Mouse (Mus musculus) retina, postnatal 7 days (tissue): ENCODE measurements around the gene Crtc2.
A peak's percentile ranks its signal among the peaks of the same experiment; 100 is the strongest.
"Not testable (repeated sequence)": the region's sequence is repeated elsewhere in the genome, so short reads cannot be mapped to it uniquely, and the experiment has no call there.

Experiments
- DNase-seq: peaks from one replicate; pipeline ENCODE4 v3.0.0-alpha.2; 2012; ENCODE audit warnings: low read depth, low spot score

The Crtc2 gene

DNA sequence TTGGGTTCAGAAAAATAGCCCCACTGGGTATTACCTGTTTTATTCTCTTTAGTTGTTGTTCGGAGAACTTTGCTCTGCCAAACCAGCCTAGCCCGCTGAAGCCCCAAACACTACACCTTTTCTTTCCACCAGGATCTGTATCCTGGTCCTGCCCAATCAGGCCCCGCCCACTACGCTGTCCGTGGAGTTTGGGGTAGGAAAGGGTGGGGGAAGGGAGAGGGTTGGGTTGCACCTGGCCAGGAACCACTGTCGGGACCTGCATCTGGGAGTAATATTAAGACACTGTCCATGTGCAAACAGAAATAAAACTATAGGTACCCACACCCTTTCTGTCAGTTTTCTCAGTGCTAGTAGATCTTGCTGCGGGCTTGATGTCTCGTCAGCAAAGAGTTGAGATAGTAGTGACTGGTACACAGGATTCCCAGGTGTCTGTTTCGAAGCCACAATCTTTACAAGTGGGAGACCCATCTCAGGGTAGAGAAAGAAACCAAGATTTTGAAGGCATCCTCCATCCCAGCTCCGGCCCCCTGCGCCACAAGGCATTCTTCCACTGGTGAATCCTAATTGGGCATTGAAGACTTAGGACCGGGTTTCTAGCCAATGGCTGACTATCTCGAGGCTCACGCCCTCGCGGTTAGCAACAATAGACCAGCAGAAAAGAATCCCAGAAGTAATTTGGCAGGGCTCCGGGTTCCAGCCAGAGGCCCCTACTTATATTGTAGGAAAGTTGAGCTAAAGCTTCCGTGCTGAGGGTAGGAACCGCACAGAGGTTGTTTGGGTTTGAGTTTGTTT lies 10.8 kb upstream of the Crtc2 start, which contains the start of gene Creb3l4:
Gene Creb3l4 (minus strand): TSS at position 529 of the 792 bp plus-strand sequence.
- no peak for DNase-seq

DNA sequence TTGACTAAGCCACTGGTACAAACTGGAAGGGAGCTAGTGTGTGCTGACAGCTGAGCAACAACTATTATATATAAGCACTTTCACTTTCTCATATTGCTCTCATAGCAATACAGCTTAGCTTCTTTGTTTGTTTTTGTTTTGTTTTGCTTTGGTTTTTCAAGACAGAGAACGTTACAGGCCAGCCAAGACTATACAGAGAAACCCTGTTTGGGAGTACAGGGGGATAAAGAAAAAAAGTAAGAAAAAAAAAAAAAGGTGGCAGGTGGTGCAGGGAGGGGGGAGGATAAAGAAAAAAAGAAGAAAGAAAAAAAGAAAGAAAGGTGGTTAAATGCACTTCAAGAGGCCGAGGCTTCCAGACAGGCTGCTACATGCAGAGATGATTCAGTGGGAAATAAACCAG lies 8.6 kb upstream of the Crtc2 start:
- DNase-seq: no peak

DNA sequence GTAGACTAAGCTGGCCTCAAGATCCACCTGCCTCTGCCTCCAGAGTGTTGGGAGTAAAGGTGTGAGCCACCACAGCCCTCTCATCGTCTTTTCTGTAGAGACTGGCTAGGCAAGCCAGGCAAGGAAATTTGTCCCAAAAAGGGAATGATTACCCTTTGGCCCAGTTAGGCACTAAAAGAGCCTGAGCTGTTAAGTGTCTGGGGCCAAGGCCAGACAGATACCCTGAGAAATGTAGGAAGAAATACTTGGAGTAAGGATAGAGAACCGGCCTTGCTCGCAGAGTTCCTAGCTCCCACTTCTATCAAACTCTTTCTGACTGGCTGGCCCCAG lies 6.4 kb upstream of the Crtc2 start:
- no peak for DNase-seq

DNA sequence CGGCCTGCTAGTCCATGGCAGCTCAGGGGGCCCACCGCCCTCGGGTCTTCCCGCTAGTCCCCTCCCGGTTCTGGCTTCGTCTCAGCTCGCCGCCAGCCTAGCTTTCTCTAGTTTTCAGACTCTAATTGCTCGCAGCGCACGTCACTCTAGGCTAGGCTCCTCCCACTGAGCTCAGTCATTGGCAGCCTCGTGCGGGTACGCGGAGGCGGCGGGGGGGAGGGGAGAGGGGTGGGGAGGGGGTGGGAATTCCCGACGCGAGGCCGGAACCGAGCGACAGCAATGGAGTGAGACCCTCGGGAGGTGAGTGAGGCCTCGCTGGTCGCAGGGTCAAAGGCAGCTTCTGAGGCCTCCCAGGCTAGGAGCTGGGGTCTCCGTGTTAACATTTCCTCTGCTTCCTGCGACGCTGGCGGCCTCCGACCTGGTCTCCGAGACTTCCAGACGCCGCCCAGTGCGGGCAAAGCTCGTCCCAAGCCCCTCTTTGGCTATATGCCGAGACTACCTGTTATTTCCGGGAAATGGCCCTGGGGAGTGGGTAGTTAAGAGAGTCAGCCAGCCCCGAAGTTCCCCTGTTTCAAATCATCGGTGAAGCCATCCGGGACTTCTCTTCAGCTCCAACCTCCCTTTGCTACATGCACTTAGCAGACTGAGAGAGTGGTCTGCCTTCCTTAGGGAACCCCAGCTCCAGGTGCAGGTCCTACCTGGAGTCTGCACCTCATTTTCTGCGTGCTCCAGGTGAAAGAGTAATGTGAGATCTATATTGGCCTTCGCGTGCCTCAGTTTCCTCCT lies 5.8 kb upstream of the Crtc2 start, which contains the start of gene Slc39a1:
Gene Slc39a1 (plus strand): TSS at position 213 of the 786 bp plus-strand sequence.
- peak; percentile 89 for DNase-seq

DNA sequence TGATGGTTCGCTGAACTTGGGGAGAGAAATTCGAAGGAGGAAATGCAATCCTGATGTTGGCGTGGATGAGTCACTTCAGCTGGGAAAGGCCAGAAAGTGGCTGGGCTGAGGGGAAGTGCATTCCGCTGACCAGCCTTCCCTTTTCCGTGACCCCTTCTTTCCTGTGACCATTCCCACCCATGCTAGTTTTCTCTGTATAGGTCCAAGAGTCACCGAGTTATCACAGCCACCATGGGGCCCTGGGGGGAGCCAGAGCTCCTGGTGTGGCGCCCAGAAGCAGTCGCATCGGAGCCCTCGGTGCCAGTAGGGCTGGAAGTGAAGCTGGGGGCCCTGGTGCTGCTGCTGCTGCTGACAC lies 5.2 kb upstream of the Crtc2 start:
- DNase-seq: no peak

DNA sequence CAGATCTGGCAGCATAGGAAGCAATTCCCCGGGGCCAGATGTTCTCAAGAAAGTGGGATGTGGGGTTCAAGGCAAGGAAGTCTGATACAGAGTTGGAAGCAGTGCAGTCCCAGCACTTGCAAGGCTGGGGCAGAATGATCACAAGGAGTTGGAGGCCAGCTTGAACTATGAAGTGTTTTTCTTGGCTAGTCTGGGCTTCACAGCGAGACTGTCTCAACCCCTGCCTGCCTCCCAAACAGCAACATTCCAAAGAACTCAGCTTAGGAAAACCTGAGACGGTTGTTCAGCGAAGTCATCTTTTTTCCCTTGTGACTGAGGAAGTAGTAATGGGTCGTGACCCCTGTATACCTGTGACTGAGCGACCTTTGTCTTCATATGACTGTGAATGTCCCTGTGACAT lies 3.2 kb upstream of the Crtc2 start:
- DNase-seq: no peak

DNA sequence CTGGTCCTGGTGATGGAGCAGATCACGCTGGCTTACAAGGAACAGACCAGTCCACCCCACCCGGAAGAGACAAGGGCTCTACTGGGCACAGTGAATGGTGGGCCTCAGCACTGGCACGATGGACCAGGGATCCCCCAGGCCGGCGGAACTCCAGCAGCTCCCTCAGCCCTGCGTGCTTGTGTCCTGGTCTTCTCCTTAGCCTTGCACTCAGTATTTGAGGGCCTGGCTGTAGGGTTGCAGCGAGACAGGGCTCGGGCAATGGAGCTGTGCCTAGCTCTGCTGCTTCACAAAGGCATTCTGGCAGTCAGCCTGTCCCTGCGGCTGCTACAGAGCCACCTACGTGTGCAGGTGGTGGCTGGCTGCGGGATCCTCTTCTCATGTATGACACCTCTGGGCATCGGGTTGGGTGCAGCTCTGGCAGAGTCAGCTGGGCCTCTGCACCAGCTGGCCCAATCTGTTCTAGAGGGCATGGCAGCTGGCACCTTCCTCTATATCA lies 2.2 kb upstream of the Crtc2 start:
- not testable (repeated sequence) for DNase-seq

DNA sequence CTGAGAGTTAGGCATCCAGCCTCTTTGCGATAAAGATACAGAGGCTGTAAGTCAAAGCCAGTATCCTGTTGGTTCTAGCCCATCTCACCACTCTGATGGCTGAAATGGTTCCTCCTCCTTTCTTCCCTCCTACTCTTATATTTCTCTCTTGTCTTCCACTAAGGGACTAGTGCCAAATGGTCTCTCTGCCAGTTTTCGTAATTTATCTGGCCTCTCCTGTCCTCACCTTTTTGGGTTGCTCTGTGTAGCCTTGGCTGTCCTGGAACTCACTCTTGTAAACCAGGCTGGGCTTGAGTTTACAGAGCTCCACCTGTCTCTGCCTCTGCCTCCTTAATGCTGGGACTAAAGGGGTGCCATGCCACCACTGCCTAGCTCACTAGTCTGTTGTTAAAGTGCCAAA lies 1.3 kb upstream of the Crtc2 start:
- not testable (repeated sequence) for DNase-seq

DNA sequence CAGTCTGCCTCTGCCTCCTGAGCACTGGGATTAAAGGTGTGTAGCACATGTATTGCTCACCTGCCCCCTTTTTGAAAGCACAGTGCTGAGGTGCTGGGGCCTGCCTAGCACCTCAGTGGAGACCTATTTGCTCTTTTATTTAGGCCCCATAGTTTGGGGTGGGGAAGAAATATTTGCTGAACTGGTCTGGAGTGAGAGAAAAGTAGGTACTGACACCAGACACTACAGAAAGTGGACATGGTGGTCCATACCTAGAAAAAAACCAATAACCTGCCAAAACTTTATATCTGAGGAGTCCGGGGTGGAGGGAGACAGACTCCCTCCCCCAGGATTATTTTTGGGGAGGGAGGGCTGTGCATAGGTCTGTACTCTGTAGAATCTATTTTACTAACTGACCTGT lies 789 bp upstream of the Crtc2 start:
- not testable (repeated sequence) for DNase-seq

DNA sequence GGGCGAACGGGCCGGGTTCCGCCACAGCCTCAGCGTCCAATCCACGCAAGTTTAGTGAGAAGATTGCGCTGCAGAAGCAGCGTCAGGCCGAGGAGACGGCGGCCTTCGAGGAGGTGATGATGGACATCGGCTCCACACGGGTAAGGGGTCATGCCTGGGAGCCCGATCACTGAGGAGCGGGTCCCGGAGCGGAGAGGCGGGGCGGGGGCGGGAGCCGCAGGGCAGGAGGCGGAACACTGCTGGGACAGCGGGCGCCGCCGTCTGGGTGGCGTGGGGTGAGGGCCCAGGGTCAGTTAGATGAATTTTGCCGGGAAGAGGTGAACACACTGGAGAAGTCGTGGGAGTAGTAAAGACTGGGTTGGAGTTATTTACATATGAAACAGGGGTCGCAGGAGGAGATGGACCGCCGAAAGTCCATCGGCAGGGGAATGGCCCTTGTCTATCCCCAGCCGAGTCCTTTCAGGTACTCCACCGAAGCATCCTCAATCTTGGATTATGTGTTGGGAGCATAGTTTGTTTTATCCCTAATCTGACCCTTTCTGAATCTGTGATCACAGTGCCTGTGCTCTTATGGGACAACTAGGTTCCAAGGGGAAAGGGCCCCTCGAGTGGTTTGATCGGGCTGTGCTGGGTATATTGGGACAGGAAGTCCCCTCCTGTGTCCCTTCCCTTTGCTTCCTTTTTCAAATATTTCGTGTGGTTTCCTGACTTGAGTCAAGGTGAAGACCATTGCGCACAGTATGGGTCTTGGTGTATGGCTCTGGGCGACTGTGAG lies 643 bp downstream of the Crtc2 start:
- DNase-seq: no peak

DNA sequence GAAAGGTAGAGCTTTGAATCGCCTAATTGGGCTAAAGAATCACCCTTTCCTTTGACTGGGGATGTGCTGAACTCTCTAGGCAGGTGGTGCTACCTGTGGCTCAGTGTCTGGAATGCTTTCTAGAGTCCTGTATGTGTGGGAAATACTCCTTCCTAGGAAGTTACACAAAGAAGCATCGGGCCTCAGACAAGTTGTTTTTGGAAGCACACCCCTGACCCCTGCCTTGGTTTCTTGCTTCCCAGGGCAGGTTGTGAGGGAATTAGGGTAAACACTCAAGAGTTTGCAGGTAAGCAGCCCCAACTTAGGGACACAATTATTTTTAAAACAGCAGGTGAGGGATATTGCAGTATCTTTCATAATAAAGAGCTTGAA lies 1.2 kb downstream of the Crtc2 start:
- no peak for DNase-seq

DNA sequence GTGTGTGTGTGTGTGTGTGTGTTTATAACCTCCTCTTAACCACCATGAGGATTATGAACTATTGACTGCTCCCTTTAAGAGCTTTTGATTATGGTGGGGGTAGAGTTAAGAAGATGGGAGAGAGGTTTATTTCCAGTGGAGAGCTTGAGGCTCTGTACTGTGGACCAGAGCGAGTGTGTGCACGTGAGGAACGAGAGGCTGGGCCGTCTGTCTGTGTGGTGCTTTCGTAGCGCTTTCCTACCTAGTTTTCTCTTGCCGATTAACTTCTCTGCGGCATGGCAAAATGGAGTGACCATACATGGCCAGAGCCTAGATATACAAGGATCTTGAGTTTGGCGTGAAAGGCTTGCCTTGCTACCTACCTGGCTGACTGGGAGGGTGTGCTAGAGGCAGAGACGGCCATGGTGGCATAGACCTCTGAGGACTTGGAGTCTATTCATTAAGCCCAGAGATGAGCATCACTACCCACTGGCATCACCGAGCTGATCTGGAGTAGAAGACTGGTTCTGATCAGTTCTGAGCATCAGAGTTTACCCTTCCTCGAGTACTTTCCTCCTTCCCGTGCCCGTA lies 1.9 kb downstream of the Crtc2 start:
- DNase-seq: no peak

DNA sequence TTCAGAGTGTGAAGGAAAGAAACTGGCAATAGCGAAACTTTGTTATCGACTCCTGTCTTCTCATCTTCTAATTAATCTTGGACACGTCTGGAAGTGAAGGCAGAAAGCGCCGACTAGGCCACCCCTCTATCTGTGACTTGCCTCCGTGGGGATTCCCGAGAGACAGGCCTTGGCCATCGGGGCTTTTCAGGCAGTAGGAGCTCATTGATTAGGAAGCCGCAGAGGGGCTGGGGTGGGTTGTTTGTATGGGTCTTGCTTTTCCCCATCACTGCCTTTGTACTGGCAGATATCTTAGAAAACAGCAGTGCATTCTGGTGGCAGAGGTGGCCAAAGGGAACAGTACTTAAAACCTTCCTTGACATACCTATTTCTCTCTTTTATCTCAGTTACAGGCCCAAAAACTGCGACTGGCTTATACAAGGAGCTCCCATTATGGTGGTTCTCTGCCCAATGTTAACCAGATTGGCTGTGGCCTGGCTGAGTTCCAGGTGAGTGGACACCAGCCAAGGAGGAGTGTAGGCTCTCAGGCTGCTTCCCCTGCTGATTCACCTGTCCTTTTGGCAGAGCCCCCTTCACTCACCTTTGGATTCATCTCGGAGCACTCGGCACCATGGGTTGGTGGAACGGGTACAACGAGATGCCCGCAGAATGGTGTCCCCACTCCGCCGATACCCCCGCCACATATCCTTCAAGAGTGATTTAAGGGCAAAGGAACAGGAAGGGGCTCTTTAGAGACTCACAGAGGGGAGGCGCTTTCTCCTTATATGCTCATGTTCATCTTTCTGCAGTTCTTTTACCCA lies 3.0 kb downstream of the Crtc2 start:
- no peak for DNase-seq

DNA sequence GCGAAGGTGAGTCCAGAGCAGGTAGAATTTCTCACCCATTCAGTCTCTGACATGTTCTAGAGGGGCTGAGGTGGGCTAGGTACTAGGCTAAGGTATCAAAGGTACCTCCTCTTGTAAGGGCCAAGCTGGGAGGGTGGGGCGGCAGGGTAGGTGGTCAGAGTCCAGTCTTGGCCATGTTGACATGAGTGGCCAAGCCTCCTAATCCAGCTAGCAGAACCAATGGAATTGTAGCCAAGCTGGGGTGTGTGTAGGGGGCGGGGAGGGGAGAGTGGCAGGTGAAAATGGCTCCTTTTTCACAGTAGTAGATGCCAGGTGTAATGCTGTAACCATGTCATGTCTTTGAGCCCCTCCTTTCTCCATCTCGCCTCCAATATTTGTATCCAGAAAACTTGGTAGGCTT lies 4.6 kb downstream of the Crtc2 start:
- no peak for DNase-seq

DNA sequence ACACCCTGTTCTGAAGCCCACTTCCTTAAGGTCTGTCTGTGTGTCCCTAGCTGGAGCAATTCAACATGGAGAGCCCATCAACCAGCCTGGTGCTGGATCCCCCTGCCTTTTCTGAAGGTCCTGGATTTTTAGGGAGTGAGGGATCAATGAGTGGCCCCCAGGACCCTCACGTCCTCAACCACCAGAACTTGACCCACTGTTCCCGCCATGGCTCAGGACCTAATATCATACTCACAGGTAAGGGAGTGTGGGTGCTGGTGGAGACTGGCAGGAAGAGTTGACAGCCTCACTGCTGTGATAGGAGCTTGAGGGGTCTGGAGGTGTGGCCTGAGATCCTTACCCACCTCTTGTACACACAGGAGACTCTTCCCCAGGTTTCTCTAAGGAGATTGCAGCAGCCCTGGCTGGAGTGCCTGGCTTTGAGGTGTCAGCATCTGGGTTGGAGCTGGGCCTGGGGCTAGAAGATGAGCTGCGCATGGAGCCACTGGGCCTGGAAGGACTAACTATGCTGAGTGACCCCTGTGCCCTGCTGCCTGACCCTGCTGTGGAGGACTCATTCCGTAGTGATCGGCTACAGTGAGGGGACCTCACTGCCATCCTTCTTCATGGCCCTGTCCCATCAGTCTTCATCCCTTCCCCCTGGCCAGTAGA lies 9.3 kb downstream of the Crtc2 start:
- no peak for DNase-seq

DNA sequence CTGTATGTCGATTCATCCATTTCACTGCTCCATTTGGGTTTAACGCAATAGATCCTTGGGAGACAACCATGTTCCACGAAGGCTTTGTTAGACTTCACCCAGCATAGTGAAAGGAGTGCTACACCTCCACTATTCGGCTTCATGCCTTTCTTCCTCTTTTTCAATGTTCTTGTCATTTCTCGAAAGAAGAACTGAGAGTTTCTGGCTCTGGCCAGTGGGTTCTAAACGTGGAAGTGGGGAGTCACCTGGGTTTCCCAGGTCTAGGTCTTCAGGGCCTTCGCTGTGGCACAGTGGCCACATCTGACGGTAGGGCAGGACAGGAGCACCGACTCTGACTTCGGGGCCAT lies 10.7 kb downstream of the Crtc2 start:
- DNase-seq: no peak

DNA sequence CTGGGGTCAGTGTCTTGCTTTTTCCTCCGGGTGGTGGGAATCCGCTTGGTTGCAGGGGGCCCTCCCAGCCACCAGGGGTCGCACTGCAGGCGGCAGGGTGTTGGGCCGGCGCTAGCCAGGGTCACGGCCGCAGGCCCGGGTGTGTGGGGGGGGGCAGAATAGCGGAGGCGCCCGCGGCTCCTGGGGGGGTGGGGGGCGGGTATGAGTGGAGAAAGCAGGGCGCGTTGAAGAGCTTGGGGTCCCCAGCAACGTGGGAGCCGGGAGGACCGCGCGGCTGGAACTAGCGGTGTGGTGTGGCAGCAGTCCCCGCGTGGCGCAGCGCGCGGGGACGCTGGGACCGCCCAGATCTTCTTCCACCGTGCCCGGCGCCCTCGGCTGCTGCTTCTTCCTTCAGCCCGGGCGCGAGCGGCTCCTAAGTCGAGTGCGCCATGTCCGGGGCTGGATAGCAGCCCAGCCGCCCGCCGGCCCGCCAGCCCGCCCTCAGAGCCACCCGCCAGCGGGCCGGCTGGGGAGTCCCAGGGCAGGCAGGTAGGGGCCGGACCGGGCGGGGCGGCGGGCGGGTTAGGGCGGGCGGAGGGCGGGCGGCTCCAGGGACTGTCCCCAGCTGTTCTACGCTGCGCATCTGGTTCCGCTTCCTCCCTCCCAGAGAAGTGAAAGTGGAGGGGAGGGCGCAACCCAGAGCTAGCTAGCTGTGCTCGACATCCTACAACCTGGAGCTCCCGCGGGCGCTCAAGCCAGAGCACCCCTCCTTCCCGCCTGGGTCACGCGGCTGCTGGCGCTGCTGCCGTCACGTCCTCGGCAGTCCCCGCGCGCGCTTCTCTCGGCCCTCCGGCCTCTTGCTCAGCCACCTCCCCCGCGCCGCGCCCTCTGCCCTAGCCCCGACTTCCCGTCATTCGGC lies 11.3 kb downstream of the Crtc2 start, which contains the start of gene Dennd4b:
Gene Dennd4b (plus strand): TSS at position 152 of the 898 bp plus-strand sequence.
- peak; percentile 76 for DNase-seq

DNA sequence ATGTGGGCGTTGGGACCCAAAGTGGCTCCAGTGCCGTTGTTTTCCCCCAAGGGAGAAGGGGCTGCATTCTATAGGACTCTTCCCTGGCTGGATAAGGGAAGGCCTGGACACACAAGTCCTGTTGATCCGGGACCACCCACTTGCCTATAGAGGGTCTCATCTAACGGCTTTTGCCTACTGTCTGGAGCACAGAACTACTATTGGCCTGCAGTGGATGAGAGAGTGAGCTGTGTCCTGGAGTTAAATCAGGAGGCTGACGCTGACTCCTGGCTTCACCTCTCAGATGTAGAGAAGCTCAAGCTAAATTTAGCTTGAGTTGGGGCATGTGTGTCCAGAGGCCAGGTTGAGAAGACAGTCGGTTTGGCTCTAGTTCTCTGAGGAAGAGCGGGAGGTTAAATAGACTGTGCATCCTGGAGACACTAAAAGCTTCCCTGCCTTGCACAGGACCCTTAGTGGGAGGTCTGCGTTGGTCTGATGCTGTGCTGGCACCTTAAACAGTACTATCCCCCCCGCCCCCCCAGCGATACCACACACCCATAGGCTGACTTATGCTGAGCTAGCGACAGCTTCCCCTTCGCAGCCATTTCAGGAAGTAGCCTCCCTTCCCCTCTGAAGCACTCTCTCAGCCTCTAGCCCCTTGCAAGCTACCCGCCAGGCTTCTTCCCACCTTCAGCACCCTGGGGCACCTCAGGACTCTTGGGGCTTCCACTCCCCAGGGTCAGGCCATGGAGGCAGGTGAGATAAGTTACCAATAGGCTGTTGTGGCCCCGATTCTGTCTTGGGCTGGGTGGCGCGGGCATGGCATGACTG lies 12.2 kb downstream of the Crtc2 start:
- DNase-seq: no peak
